Mouse (Mus musculus) CD4-positive, CD25-positive, alpha-beta regulatory T cell, adult 9 weeks (primary cell): ENCODE results near the gene Tenm3. TPM values are rescaled to one million over a fixed set of nuclear protein-coding genes. Genes with fewer than 3 reads are reported as not detected.

ENCODE experiments used
- polyA plus RNA-seq: library from polyadenylated mRNA; unstranded; fragments of 100-300 nt; shearing (Covaris generic); gene quantifications from one replicate; pipeline ENCODE4 v1.2.1, GENCODE M21; 2017

Tenm3 gene
- not detected for polyA plus RNA-seq

DNA sequence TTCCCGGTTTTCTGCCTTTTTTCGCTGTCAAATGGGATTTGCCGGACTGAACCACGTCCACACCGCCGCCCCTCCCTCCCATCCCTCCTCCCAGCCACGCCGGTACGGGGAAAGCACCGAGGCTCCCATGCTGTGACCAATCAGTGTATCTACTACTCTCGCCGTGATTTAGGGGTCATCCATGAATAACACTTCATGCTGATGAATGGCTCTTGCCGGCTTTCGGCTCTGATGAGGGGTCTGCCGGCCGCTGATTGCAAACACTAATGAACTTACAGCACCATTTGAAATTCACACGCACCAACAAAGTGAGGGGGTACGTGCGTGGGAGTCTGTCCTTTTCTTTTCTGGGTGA, at the start of gene Tenm3:
Gene Tenm3 (minus strand): TSS at position 21 of the 355 bp plus-strand sequence.

